Mouse (Mus musculus) hindbrain, postnatal 0 days (tissue): ENCODE measurements around the gene Lce1a1. TPM values are rescaled to one million over a fixed set of nuclear protein-coding genes. Genes with fewer than 3 reads are reported as not detected.
"Not testable (repeated sequence)": the region's sequence is repeated elsewhere in the genome, so short reads cannot be mapped to it uniquely, and the experiment has no call there.

Experiments
- ATAC-seq: fragments of 200-750 bp; cut with Nextera tagmentation; 2 replicates; pipeline ENCODE4 v1.8.0; 2017; ENCODE audit warnings: mild to moderate bottlenecking, moderate TSS enrichment, moderate library complexity
- DNase-seq: peaks from one replicate; pipeline ENCODE4 v3.0.0-alpha.2; 2015; ENCODE audit warnings: low spot score
- H3K27ac ChIP-seq: fragments of 300-500 bp; sonication (generic); 2 replicates; pipeline ENCODE4 v1.5.1; 2014; ENCODE audit warnings: mild to moderate bottlenecking
- H3K27me3 ChIP-seq: fragments of 300-500 bp; sonication (generic); 2 replicates; pipeline ENCODE4 v1.6.1; 2014; ENCODE audit warnings: low read length, mixed read lengths; ENCODE audit not compliant: insufficient read depth
- H3K36me3 ChIP-seq: fragments of 300-500 bp; sonication (generic); 2 replicates; pipeline ENCODE4 v1.6.1; 2014; ENCODE audit warnings: low read length, mixed read lengths; ENCODE audit not compliant: insufficient read depth
- H3K4me1 ChIP-seq: fragments of 300-500 bp; sonication (generic); 2 replicates; pipeline ENCODE4 v1.6.1; 2014; ENCODE audit warnings: antibody characterized with exemption, low read length, mixed read lengths; ENCODE audit not compliant: insufficient read depth
- H3K4me2 ChIP-seq: fragments of 300-500 bp; sonication (generic); 2 replicates; pipeline ENCODE4 v1.6.1; 2014; ENCODE audit warnings: low read depth, mild to moderate bottlenecking, low read length, moderate library complexity, mixed read lengths
- H3K4me3 ChIP-seq: fragments of 300-500 bp; sonication (generic); 2 replicates; pipeline ENCODE4 v1.5.1; 2014; ENCODE audit warnings: low read length
- H3K9ac ChIP-seq: fragments of 300-500 bp; sonication (generic); replicated peaks from 2 replicates; pipeline ENCODE4 v1.6.1; 2014; ENCODE audit warnings: mild to moderate bottlenecking, low read length, moderate library complexity, mixed read lengths
- H3K9me3 ChIP-seq: fragments of 300-500 bp; sonication (generic); 2 replicates; pipeline ENCODE4 v1.6.1; 2016; ENCODE audit warnings: low read length, mixed read lengths
- CTCF ChIP-seq: IDR thresholded peaks from 2 replicates; pipeline ENCODE4 v1.5.1; 2016; ENCODE audit warnings: antibody characterized with exemption, control low read depth, low read depth
- WGBS: fragments of 180-500 bp; shearing (Covaris S2); extraction: QIAGEN DNeasy Blood & Tissue Kit; methylation state at CpG from one replicate; pipeline ENCODE4 v1.1.7; 2014; 5-methylcytosine and 5-hydroxymethylcytosine counted together
- polyA plus RNA-seq: library from polyadenylated mRNA; unstranded; fragments of >200 nt; fragmentation: Nextera tagmentation; extraction: Ambion mirVana; gene quantifications from 2 replicates; pipeline ENCODE4 v1.2.1, GENCODE M21; 2015
- total RNA-seq: library from RNA; depleted of rRNA; stranded (reverse); fragments of >200 nt; gene quantifications from 2 replicates; pipeline ENCODE4 v1.2.3, GENCODE M21; 2014; rRNA removed

Lce1a1 gene
- total RNA-seq (not detected in 2 replicates), polyA plus RNA-seq (not detected in 2 replicates)

GRCm38 (mm10) chr3:92648207-92648606, at the start of gene Lce1a1:
Gene Lce1a1, minus strand, starts transcription at chr3:92648307.
- H3K27ac ChIP-seq, result no peak within 1 kb of the TSS
- ATAC-seq, result no peak
- H3K27me3 ChIP-seq, result no peaks in the 10 kb centered on the region
- 88% methylated on average over 1 of the region's 1 CpGs for WGBS
- no peaks in the 10 kb centered on the region for H3K9me3 ChIP-seq
- H3K9ac ChIP-seq, result no peak within 1 kb of the TSS
- TF ChIP-seq CTCF, result no peak
- no peak within 1 kb of the TSS for H3K4me3 ChIP-seq
- no peaks in the 10 kb centered on the region for H3K4me1 ChIP-seq
- no peaks in the 10 kb centered on the region for H3K36me3 ChIP-seq
- DNase-seq, result no peak
- no peak within 1 kb of the TSS for H3K4me2 ChIP-seq

GRCm38 (mm10) chr3:92694613-92695012, 46.5 kb upstream of the Lce1a1 start:
- Histone ChIP-seq H3K4me1 (no peaks in the 10 kb centered on the region), H3K36me3 (no peaks in the 10 kb centered on the region), H3K9me3 (no peaks in the 10 kb centered on the region), H3K27me3 (no peaks in the 10 kb centered on the region), H3K4me2 (no peak overlapping the region), H3K9ac (no peak overlapping the region), H3K27ac (no peak overlapping the region), H3K4me3 (no peak overlapping the region)
- DNase-seq, result no peak
- TF ChIP-seq CTCF, result no peak
- 0% methylated on average over 1 of the region's 1 CpGs for WGBS
- no peak for ATAC-seq

GRCm38 (mm10) chr3:92691688-92692087, 43.6 kb upstream of the Lce1a1 start:
- ATAC-seq (no peak), DNase-seq (no peak)
- no peak for TF ChIP-seq CTCF
- Histone ChIP-seq H3K27me3 (no peaks in the 10 kb centered on the region), H3K9ac (no peak overlapping the region), H3K4me1 (no peaks in the 10 kb centered on the region), H3K4me3 (no peak overlapping the region), H3K36me3 (no peaks in the 10 kb centered on the region), H3K4me2 (no peak overlapping the region), H3K9me3 (no peaks in the 10 kb centered on the region), H3K27ac (no peak overlapping the region)

GRCm38 (mm10) chr3:92689154-92689553, 41.0 kb upstream of the Lce1a1 start:
- H3K4me1 ChIP-seq, H3K9me3 ChIP-seq, H3K4me2 ChIP-seq, H3K9ac ChIP-seq, H3K4me3 ChIP-seq, ATAC-seq, H3K27ac ChIP-seq, H3K36me3 ChIP-seq, DNase-seq, H3K27me3 ChIP-seq: not testable (repeated sequence)
- WGBS, result 84% methylated on average over 16 of the region's 16 CpGs

- WGBS, result 70% methylated on average over 2 of the region's 2 CpGs
- Histone ChIP-seq H3K27ac (no peak within 1 kb of the TSS), H3K9me3 (no peaks in the 10 kb centered on the region), H3K9ac (no peak within 1 kb of the TSS), H3K36me3 (no peaks in the 10 kb centered on the region), H3K4me3 (no peak within 1 kb of the TSS), H3K4me2 (no peak within 1 kb of the TSS), H3K4me1 (no peaks in the 10 kb centered on the region), H3K27me3 (no peaks in the 10 kb centered on the region)
- no peak for TF ChIP-seq CTCF
- DNase-seq, result no peak
- no peak for ATAC-seq
Observed at GRCm38 (mm10) chr3:92687110-92687509, 39.0 kb upstream of the Lce1a1 start, which contains the start of gene Lce1d. Gene Lce1d, minus strand, starts transcription at chr3:92687210.

- no peak for DNase-seq
- H3K27ac ChIP-seq, result no peak within 1 kb of the TSS
- no peak within 1 kb of the TSS for H3K4me3 ChIP-seq
- H3K9ac ChIP-seq, result no peak within 1 kb of the TSS
- no peak for ATAC-seq
- WGBS, result 87% methylated on average over 4 of the region's 4 CpGs
- H3K4me2 ChIP-seq, result no peak within 1 kb of the TSS
- TF ChIP-seq CTCF, result no peak
- no peaks in the 10 kb centered on the region for H3K27me3 ChIP-seq
- H3K36me3 ChIP-seq, result no peaks in the 10 kb centered on the region
- no peaks in the 10 kb centered on the region for H3K4me1 ChIP-seq
- H3K9me3 ChIP-seq, result no peaks in the 10 kb centered on the region
Observed at GRCm38 (mm10) chr3:92678947-92679346, 30.8 kb upstream of the Lce1a1 start, which contains the start of gene Lce1c. Gene Lce1c, plus strand, starts transcription at chr3:92679247.

GRCm38 (mm10) chr3:92670215-92670614, 22.1 kb upstream of the Lce1a1 start, which contains the start of gene Lce1a2:
Gene Lce1a2, minus strand, starts transcription at chr3:92670315.
- ATAC-seq (no peak), DNase-seq (no peak)
- no peaks in the 10 kb centered on the region for H3K27me3 ChIP-seq
- no peaks in the 10 kb centered on the region for H3K36me3 ChIP-seq
- no peaks in the 10 kb centered on the region for H3K4me1 ChIP-seq
- no peak within 1 kb of the TSS for H3K4me2 ChIP-seq
- H3K4me3 ChIP-seq, result no peak within 1 kb of the TSS
- no peak for TF ChIP-seq CTCF
- H3K9me3 ChIP-seq, result no peaks in the 10 kb centered on the region
- no peak within 1 kb of the TSS for H3K27ac ChIP-seq
- H3K9ac ChIP-seq, result no peak within 1 kb of the TSS
